Mouse (Mus musculus) G1E (cell line): ENCODE measurements around the gene BC030867.

Experiments used
- CTCF ChIP-seq: IDR thresholded peaks from 2 replicates; pipeline ENCODE4 v1.5.1; 2012; ENCODE audit warnings: low read depth, low read length, inconsistent platforms, mixed read lengths
- GATA1 ChIP-seq: IDR thresholded peaks from 2 replicates; pipeline ENCODE4 v1.6.1; 2012; ENCODE audit warnings: borderline replicate concordance, low read length, inconsistent platforms, mixed read lengths
- TAL1 ChIP-seq: conservative IDR thresholded peaks from 2 replicates; pipeline ENCODE4 v1.6.1; 2012; ENCODE audit warnings: low read depth, low read length, inconsistent platforms, mixed read lengths

- no peak for TF ChIP-seq CTCF
- TF ChIP-seq GATA1 = no peak
- no peak for TF ChIP-seq TAL1
These were observed 26.7 kb upstream of the BC030867 start for GRCm38 (mm10) chr11:102221954-102222351.
